Mouse (Mus musculus): Measurements from ENCODE around the gene 2310030G06Rik.

GRCm38 (mm10) chr9:50729600-50729999 is 16.7 kb downstream of the 2310030G06Rik start:
- TF ChIP-seq CTCF (IDR thresholded peaks at IDR 0.05; ENCODE audit: low read depth, low read length) (no peak), POLR2A (IDR thresholded peaks at IDR 0.05; ENCODE audit: insufficient read depth, low read length) (no peak)

Measured in ES-Bruce4 (cell line).